Mouse (Mus musculus): ENCODE results near the gene Olfr424. TPM values are rescaled to one million over a fixed set of nuclear protein-coding genes. Genes with fewer than 3 reads are reported as not detected.

The Olfr424 gene
- polyA plus RNA-seq, 1 experiment from 2014 or later = not detected

GRCm38 (mm10) chr1:174169024-174169423 lies 37.7 kb downstream of the Olfr424 start:
- no peaks in the 10 kb centered on the region for H3K27me3 ChIP-seq (replicated peaks)
- no peak for ATAC-seq (replicated peaks)
- H3K4me1 ChIP-seq = no peaks in the 10 kb centered on the region
- H3K36me3 ChIP-seq (replicated peaks) = no peaks in the 10 kb centered on the region
- H3K4me3 ChIP-seq = no peak overlapping the region
- H3K27ac ChIP-seq = no peak overlapping the region
- H3K4me2 ChIP-seq = no peak overlapping the region
- no peak overlapping the region for H3K9ac ChIP-seq
- no peaks in the 10 kb centered on the region for H3K9me3 ChIP-seq

- WGBS = 87% methylated on average over 5 of the region's 5 CpGs
- Histone ChIP-seq H3K4me3 (no peak overlapping the region), H3K4me2 (no peak overlapping the region), H3K9me3 (no peaks in the 10 kb centered on the region), H3K9ac (no peak overlapping the region), H3K27ac (no peak overlapping the region), H3K36me3 (replicated peaks) (no peaks in the 10 kb centered on the region), H3K27me3 (replicated peaks) (no peaks in the 10 kb centered on the region), H3K4me1 (no peaks in the 10 kb centered on the region)
- no peak for ATAC-seq (replicated peaks)
Observed at GRCm38 (mm10) chr1:174170706-174171501, 39.6 kb downstream of the Olfr424 start.

GRCm38 (mm10) chr1:174171537-174171936 lies 40.2 kb downstream of the Olfr424 start:
- Histone ChIP-seq H3K27ac (no peak overlapping the region), H3K4me1 (no peaks in the 10 kb centered on the region), H3K4me3 (no peak overlapping the region), H3K36me3 (replicated peaks) (no peaks in the 10 kb centered on the region), H3K4me2 (no peak overlapping the region), H3K9me3 (no peaks in the 10 kb centered on the region), H3K27me3 (replicated peaks) (no peaks in the 10 kb centered on the region), H3K9ac (no peak overlapping the region)
- WGBS = 49% methylated on average over 2 of the region's 2 CpGs
- no peak for ATAC-seq (replicated peaks)

GRCm38 (mm10) chr1:174172605-174173004 lies 41.3 kb downstream of the Olfr424 start, which contains the start of gene Spta1:
Gene Spta1 (plus strand): TSS chr1:174172776.
- no peak within 1 kb of the TSS for H3K4me2 ChIP-seq
- 19% methylated on average over 3 of the region's 3 CpGs for WGBS
- ATAC-seq (replicated peaks) = no peak
- no peak within 1 kb of the TSS for H3K27ac ChIP-seq
- no peaks in the 10 kb centered on the region for H3K9me3 ChIP-seq
- H3K9ac ChIP-seq = no peak within 1 kb of the TSS
- H3K36me3 ChIP-seq (replicated peaks) = no peaks in the 10 kb centered on the region
- H3K4me1 ChIP-seq = no peaks in the 10 kb centered on the region
- no peak within 1 kb of the TSS for H3K4me3 ChIP-seq
- H3K27me3 ChIP-seq (replicated peaks) = no peaks in the 10 kb centered on the region

Other genes starting within 250 kb of the Olfr424 start
- gene Ifi211, start 218.5 kb upstream of the Olfr424 start, polyA plus RNA-seq (2015; fragmentation: Nextera tagmentation; extraction: Ambion mirVana) = 0.39 and 0.70 TPM in 2 replicates
- 0.76 and 0.79 TPM in 2 replicates for gene Mndal, start 189.0 kb upstream of the Olfr424 start, polyA plus RNA-seq (2015; fragmentation: Nextera tagmentation; extraction: Ambion mirVana)
- gene Ifi203, start 188.8 kb upstream of the Olfr424 start, polyA plus RNA-seq (2015; fragmentation: Nextera tagmentation; extraction: Ambion mirVana) = 0.46 and 0.68 TPM in 2 replicates
- gene Ifi202b, start 148.8 kb upstream of the Olfr424 start, polyA plus RNA-seq (2015; fragmentation: Nextera tagmentation; extraction: Ambion mirVana) = not detected in 2 replicates
- gene Ifi205, start 99.7 kb upstream of the Olfr424 start, polyA plus RNA-seq (2015; fragmentation: Nextera tagmentation; extraction: Ambion mirVana) = 0.17 and 0.28 TPM in 2 replicates
- not detected in 2 replicates for gene Olfr433, start 90.8 kb upstream of the Olfr424 start, polyA plus RNA-seq (2015; fragmentation: Nextera tagmentation; extraction: Ambion mirVana)
- gene Olfr432, start 82.3 kb upstream of the Olfr424 start, polyA plus RNA-seq (2015; fragmentation: Nextera tagmentation; extraction: Ambion mirVana) = not detected in 2 replicates
- gene Olfr430, start 64.9 kb upstream of the Olfr424 start, polyA plus RNA-seq (2015; fragmentation: Nextera tagmentation; extraction: Ambion mirVana) = not detected in 2 replicates
- gene Olfr429, start 47.2 kb upstream of the Olfr424 start, polyA plus RNA-seq (2015; fragmentation: Nextera tagmentation; extraction: Ambion mirVana) = not detected in 2 replicates
- not detected in 2 replicates for gene Olfr427, start 34.6 kb upstream of the Olfr424 start, polyA plus RNA-seq (2015; fragmentation: Nextera tagmentation; extraction: Ambion mirVana)
- not detected in 2 replicates for gene Olfr231, start 10.4 kb upstream of the Olfr424 start, polyA plus RNA-seq (2015; fragmentation: Nextera tagmentation; extraction: Ambion mirVana)
- gene Olfr420, start 24.1 kb downstream of the Olfr424 start, polyA plus RNA-seq (2015; fragmentation: Nextera tagmentation; extraction: Ambion mirVana) = not detected in 2 replicates
- 0.13 and 0.18 TPM in 2 replicates for gene Spta1, start 41.3 kb downstream of the Olfr424 start, polyA plus RNA-seq (2015; fragmentation: Nextera tagmentation; extraction: Ambion mirVana)
- not detected in 2 replicates for gene Olfr419, start 120.5 kb downstream of the Olfr424 start, polyA plus RNA-seq (2015; fragmentation: Nextera tagmentation; extraction: Ambion mirVana)
- not detected in 2 replicates for gene Mptx1, start 199.0 kb downstream of the Olfr424 start, polyA plus RNA-seq (2015; fragmentation: Nextera tagmentation; extraction: Ambion mirVana)
- not detected in 2 replicates for gene Olfr417, start 233.6 kb downstream of the Olfr424 start, polyA plus RNA-seq (2015; fragmentation: Nextera tagmentation; extraction: Ambion mirVana)

Measured in midbrain, embryonic 15.5 days (tissue).